Comparison of ENCODE assay signal across 8 mouse cellular contexts in genomic region chr16:28238019-28238868, GRCm38 (mm10).
DNase-seq lines count a peak whose midpoint lies in the region; ATAC-seq and TF ChIP-seq lines count a peak whose summit lies in the region.

No protein-coding gene starts in this region.

- H3K4me1 ChIP-seq in liver, adult 2 months (ENCODE audit: control insufficient read depth, insufficient read depth, low read length) = no peaks in the 10 kb centered on the region
- no peaks in the 10 kb centered on the region for H3K4me1 ChIP-seq in liver, postnatal 0 days (ENCODE audit: insufficient read depth)
- H3K4me1 ChIP-seq in limb, embryonic 13.5 days = peaks cover 11% of the 10 kb centered on the region
- H3K4me1 ChIP-seq in thymus, adult 2 months (replicated peaks; ENCODE audit: control insufficient read depth, insufficient read depth, low read length) = no peaks in the 10 kb centered on the region

- no peak overlapping the region for H3K9ac ChIP-seq in liver, adult 2 months (ENCODE audit: low read depth, low read length)
- no peak overlapping the region for H3K9ac ChIP-seq in liver, postnatal 0 days (replicated peaks)
- H3K9ac ChIP-seq in limb, embryonic 13.5 days = no peak overlapping the region

- 70% methylated on average over 13 of the region's 13 CpGs for WGBS in liver, adult 2 months
- WGBS in liver, postnatal 0 days (ENCODE audit: insufficient replicate concordance) = 71% methylated on average over 13 of the region's 13 CpGs
- 21% methylated on average over 13 of the region's 13 CpGs for WGBS in limb, embryonic 13.5 days
- WGBS in thymus, adult 2 months = 81% methylated on average over 13 of the region's 13 CpGs

- no peaks in the 10 kb centered on the region for H3K79me2 ChIP-seq in liver, adult 2 months (ENCODE audit: control insufficient read depth, insufficient read depth, low read length)

- H3K27ac ChIP-seq in liver, adult 2 months (replicated peaks; ENCODE audit: insufficient read depth, low read depth, low read length) = peak overlapping the region; percentile 21; the same call in 1 of the 2 replicates
- no peak overlapping the region for H3K27ac ChIP-seq in liver, postnatal 0 days (ENCODE audit: low read depth)
- peak overlapping the region; percentile 64; the same call in 1 of the 2 replicates for H3K27ac ChIP-seq in limb, embryonic 13.5 days
- H3K27ac ChIP-seq in thymus, adult 2 months (ENCODE audit: control insufficient read depth, insufficient read depth, low read length) = no peak overlapping the region

- DNase-seq in liver, adult 2 months (ENCODE audit: extremely low read depth, low read depth, low spot score) = peak; percentile 36
- no peak for DNase-seq in liver, postnatal 0 days
- DNase-seq in cerebellum, postnatal 36 days = peak; percentile 60 to 71
- DNase-seq in hindlimb bud, embryonic 11.5 days (ENCODE audit: extremely low spot score, low read depth, low spot score) = peak; percentile 12
- DNase-seq in thymus, adult 2 months = no peak
- no peak for DNase-seq in urinary bladder, postnatal 14 days (ENCODE audit: low spot score)

- no peak overlapping the region for H3K4me3 ChIP-seq in liver, adult 2 months (ENCODE audit: insufficient read depth, low read depth, low read length)
- H3K4me3 ChIP-seq in liver, postnatal 0 days (ENCODE audit: low read depth, low read length) = no peak overlapping the region
- peak overlapping the region; percentile 8; the same call in 1 of the 2 replicates for H3K4me3 ChIP-seq in limb, embryonic 13.5 days
- no peak overlapping the region for H3K4me3 ChIP-seq in thymus, adult 2 months (ENCODE audit: control insufficient read depth, insufficient read depth, low read length)

- H3K4me2 ChIP-seq in liver, postnatal 0 days (ENCODE audit: low read depth, low read length) = no peak overlapping the region
- peak overlapping the region; percentile 46 for H3K4me2 ChIP-seq in limb, embryonic 13.5 days (replicated peaks)

- TF ChIP-seq CTCF in liver, adult 2 months (IDR thresholded peaks at IDR 0.05; ENCODE audit: low read depth, low read length) = no peak
- TF ChIP-seq CTCF in liver, postnatal 0 days (IDR thresholded peaks at IDR 0.05; ENCODE audit: low read depth) = no peak
- TF ChIP-seq CTCF in thymus, adult 2 months (IDR thresholded peaks at IDR 0.05; ENCODE audit: borderline replicate concordance, control insufficient read depth, extremely low read depth, insufficient read depth, low read length, poor library complexity) = no peak

- TF ChIP-seq POLR2A in liver, adult 2 months (IDR thresholded peaks at IDR 0.05; ENCODE audit: extremely low read depth, insufficient read depth, low read length) = no peak
- TF ChIP-seq POLR2A in thymus, adult 2 months (IDR thresholded peaks at IDR 0.05; ENCODE audit: control insufficient read depth, extremely low read depth, insufficient read depth, low read length, poor library complexity) = no peak

- H3K36me3 ChIP-seq in liver, adult 2 months (ENCODE audit: control insufficient read depth, insufficient read depth, low read length) = no peaks in the 10 kb centered on the region
- no peaks in the 10 kb centered on the region for H3K36me3 ChIP-seq in liver, postnatal 0 days (replicated peaks; ENCODE audit: insufficient read depth, low read length)
- no peaks in the 10 kb centered on the region for H3K36me3 ChIP-seq in limb, embryonic 13.5 days
- no peaks in the 10 kb centered on the region for H3K36me3 ChIP-seq in thymus, adult 2 months (ENCODE audit: control insufficient read depth, insufficient read depth, low read length)

- no peak for TF ChIP-seq EP300 in liver, postnatal 0 days (IDR thresholded peaks at IDR 0.05; ENCODE audit: low read depth)

- no peaks in the 10 kb centered on the region for H3K27me3 ChIP-seq in liver, adult 2 months (ENCODE audit: control insufficient read depth, insufficient read depth, low read length)
- no peaks in the 10 kb centered on the region for H3K27me3 ChIP-seq in liver, postnatal 0 days (ENCODE audit: insufficient read depth, low read length)
- no peaks in the 10 kb centered on the region for H3K27me3 ChIP-seq in limb, embryonic 13.5 days
- no peaks in the 10 kb centered on the region for H3K27me3 ChIP-seq in thymus, adult 2 months (ENCODE audit: control insufficient read depth, insufficient read depth, low read length)

- ATAC-seq in liver, postnatal 0 days = no peak
- ATAC-seq in limb, embryonic 13.5 days (ENCODE audit: low FRiP score, low read depth) = peak; percentile 88
- ATAC-seq in activated CD4-positive, CD25-positive, alpha-beta regulatory T cell, adult 4 months = no peak

- no peaks in the 10 kb centered on the region for H3K9me3 ChIP-seq in liver, postnatal 0 days (ENCODE audit: low read length)
- no peaks in the 10 kb centered on the region for H3K9me3 ChIP-seq in limb, embryonic 13.5 days

Comparison
In these comparisons a context has a peak if more than half of its experiments do, and no peak if none do; other contexts are left out.
1. DNase-seq: peak in liver, adult 2 months (single experiment), cerebellum, postnatal 36 days (2 of 2) and hindlimb bud, embryonic 11.5 days (single experiment); none in liver, postnatal 0 days (single experiment), thymus, adult 2 months (single experiment) and urinary bladder, postnatal 14 days (single experiment).
2. H3K27ac ChIP-seq: peak in liver, adult 2 months (single experiment) and limb, embryonic 13.5 days (single experiment); none in liver, postnatal 0 days (single experiment) and thymus, adult 2 months (single experiment).